Mouse (Mus musculus): Measurements from ENCODE around the gene Wnk4.

The Wnk4 gene

DNA sequence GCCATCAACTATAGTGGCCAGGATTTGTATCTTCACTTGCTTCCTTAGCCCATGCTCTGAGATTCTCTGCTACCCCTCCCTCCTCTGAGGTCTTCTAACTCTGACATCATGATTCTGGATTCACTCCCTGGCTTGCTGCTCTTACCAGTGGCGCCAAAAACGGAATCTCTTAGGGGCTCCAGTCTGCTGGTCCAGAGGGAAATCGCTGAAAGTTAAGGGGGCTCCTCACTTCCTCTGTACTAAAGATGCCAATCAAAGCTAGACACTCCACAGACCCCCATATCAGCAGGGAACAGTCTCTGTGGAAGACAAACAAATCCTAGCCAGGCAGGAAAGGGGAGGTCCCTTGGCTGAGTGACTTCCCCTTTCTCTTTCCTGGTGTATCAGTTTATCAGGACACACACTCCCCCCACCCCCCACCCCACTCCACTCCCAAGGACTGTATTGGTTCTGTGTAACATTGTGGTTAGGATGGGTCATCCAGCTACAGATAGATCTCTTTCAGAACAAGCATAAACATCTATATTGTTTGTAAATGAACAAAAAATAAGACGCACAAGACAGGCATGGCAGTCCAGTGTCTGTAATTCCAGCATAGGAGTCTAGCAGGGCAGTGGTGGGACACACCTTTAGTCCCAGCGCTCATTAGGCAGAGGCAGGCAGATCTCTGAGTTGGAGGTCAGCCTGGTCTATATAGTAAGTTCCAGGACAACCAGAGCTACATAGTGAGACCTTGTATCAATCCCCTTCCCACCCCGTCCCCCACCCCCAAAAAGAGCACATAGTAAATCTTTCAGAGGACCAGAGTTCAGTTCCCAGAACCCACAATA lies 28.1 kb upstream of the Wnk4 start:
- ChIA-PET CTCF (interaction anchor here in 3 of 4 experiments (0.6 to 1.1 kb wide), 6 partner anchors 11 to 258 kb away, joined by 3 to 4 read pairs (median 3); partner anchors contain the start of genes Becn1 (in 1 of the 3) and Plekhh3 (in 1 of the 3)), POLR2A (interaction anchor here in 3 of 4 experiments (0.6 to 3.2 kb wide), 16 partner anchors 13 to 1463 kb away, joined by 3 to 12 read pairs (median 5); partner anchors contain the start of genes Rpl27 (in 2 of the 3), Ramp2 (in 1 of the 3), Retreg3 (in 1 of the 3) and Tubg1 (in 1 of the 3))

DNA sequence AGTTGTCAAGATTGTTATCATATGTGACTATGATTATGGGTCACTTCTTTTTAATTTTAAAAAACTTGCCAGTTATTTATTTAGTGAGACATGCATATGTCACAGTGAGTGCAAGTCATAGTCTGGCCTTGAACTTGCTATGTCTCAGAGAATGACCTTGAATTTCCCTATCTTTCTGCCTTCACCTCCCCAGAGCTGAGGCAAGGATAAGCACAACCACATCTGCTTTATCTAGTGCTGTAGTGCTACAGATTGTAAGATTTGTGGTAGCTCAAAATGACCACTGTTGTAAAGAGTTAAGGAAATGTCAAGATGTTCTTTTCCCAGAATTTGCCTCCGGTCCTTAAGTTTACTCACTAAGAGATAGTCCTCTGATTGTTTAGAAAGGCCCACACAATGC lies 27.1 kb upstream of the Wnk4 start:
- CTCF ChIA-PET, result interaction anchor here in 2 of 4 experiments (0.8 to 1.3 kb wide), 5 partner anchors 12 to 57 kb away, joined by 3 to 6 read pairs (median 4); partner anchors contain the start of gene Ramp2 (in 1 of the 2)

DNA sequence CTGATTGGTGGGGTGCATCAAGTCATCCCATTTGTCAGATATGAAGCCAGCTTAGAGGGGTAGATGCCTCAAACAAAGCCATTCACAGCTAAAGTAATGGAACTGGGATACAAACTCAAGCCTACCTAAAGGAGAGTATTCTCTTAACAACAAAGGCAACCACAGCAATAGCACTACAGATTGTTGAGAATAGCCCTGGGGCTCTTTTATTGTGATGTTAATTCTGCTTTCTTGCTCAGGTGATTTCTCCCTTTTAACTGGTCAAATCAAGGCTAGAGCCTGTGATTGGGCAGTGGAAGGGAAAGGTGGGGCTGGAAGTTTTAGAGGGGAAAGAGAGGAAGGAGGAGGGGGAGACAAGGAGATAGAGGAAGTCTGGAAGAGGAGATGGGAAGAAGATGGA lies 26.2 kb upstream of the Wnk4 start:
- POLR2A ChIA-PET, result interaction anchor here in 3 of 4 experiments (0.5 to 1.4 kb wide), 10 partner anchors 9 to 579 kb away, joined by 3 to 7 read pairs (median 3); partner anchors contain the start of genes Ramp2 (in 3 of the 3) and Rpl27 (in 2 of the 3)
- CTCF ChIA-PET, result interaction anchor here in 3 of 4 experiments (0.6 to 1.3 kb wide), 7 partner anchors 11 to 820 kb away, joined by 3 to 6 read pairs (median 4); partner anchors contain the start of genes P3h4 (in 1 of the 3) and Ramp2 (in 1 of the 3)

More for the DNA sequence above, 27.1 kb upstream of the Wnk4 start:
- POLR2A ChIA-PET, result interaction anchor here in 3 of 4 experiments (0.6 to 1.3 kb wide), 5 partner anchors 10 to 929 kb away, joined by 3 to 7 read pairs (median 4); partner anchors contain the start of genes Ramp2 (in 1 of the 3) and Rpl27 (in 1 of the 3)

GRCm38 (mm10) chr11:101235429-101235828 lies 24.9 kb upstream of the Wnk4 start:
- ChIA-PET CTCF (interaction anchor here in 2 of 4 experiments (0.6 to 1.1 kb wide), 3 partner anchors 10 to 63 kb away, joined by 3 to 4 read pairs (median 3); no protein-coding TSS in a partner anchor), POLR2A (no interaction called here)

- CTCF ChIA-PET, result interaction anchor here (0.6 to 2.3 kb wide), 6 partner anchors 8 to 249 kb away, joined by 3 to 9 read pairs (median 4); partner anchors contain the start of gene Becn1 (in 2 of the 4)
- POLR2A ChIA-PET, result interaction anchor here in 2 of 4 experiments (0.9 to 1.1 kb wide), 3 partner anchors 9 to 205 kb away, joined by 3 to 6 read pairs (median 3); partner anchors contain the start of genes Ramp2 (in 1 of the 2) and Rpl27 (in 1 of the 2)
These were observed 23.6 kb upstream of the Wnk4 start for GRCm38 (mm10) chr11:101236782-101237181.

GRCm38 (mm10) chr11:101238071-101238647 lies 22.2 kb upstream of the Wnk4 start:
- ChIA-PET POLR2A (interaction anchor here in 2 of 4 experiments (0.7 to 1.0 kb wide), 2 partner anchors 10 to 15 kb away, joined by 3 to 8 read pairs; no protein-coding TSS in a partner anchor), CTCF (interaction anchor here in 1 of 4 experiments (2.3 kb wide), 1 partner anchor 64 kb away, joined by 9 read pairs; the partner anchor contains the start of gene Becn1)

GRCm38 (mm10) chr11:101245071-101245470 lies 15.3 kb upstream of the Wnk4 start:
- ChIA-PET POLR2A (interaction anchor here (0.6 to 3.1 kb wide), 17 partner anchors 9 to 331 kb away, joined by 3 to 15 read pairs (median 4); partner anchors contain the start of genes Becn1 (in 2 of the 4), Cntd1 (in 2 of the 4), Coa3 (in 2 of the 4) and Wnk4 (in 2 of the 4)), CTCF (interaction anchor here in 3 of 4 experiments (0.5 to 2.2 kb wide), 12 partner anchors 9 to 197 kb away, joined by 3 to 14 read pairs (median 4); partner anchors contain the start of genes Becn1 (in 1 of the 3) and Rpl27 (in 1 of the 3))

DNA sequence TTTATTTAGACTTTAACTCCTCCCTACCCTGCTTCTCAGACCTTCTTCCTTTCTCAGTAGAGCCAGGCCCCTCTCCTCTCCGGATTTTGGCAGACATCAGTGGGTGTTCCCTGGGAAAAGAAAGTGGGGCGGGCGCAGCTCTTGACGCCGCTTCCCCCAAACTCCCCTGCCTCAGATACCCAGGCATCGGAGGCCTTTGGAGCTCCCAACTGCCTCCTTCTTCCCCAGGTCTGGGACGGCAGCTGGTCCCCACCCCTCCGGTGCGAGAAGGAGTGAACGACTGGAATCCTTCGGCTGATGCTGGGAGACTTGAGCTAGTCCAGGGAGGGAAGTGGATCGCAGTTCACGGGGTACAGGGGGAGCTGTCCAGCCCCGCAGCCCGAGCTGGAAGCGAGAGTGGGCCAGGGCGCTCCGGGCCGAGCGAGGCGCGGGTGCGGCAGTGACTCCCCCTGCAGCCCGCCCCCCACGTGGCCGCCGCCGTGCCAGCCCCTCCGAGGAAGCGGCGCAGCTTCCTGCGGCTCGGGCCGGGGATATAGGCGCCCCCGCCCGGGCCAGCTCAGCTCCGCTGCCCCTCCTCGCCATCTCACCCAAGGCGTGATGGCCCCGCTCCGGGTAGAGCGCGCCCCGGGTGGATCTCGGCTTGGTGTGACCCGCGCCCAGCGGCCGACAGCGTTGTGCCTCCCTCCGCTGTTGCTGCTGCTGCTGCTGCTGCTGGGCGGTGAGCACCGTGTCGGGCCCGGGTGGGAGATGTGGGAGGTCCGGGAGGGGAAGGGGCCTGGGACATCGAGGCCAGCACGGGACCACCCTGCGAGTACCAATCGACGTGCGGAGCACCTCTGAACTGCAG lies 14.3 kb upstream of the Wnk4 start, which contains the start of gene Ramp2:
TSS of gene Ramp2 (plus strand) at position 174 of the 847 bp plus-strand sequence.
- POLR2A ChIA-PET, result interaction anchor here (0.6 to 3.1 kb wide), 30 partner anchors 10 to 219 kb away, joined by 3 to 15 read pairs (median 3); partner anchors contain the start of genes Rpl27 (in 3 of the 4), Cntd1 (in 2 of the 4), Coa3 (in 2 of the 4) and Ezh1 (in 2 of the 4)
- CTCF ChIA-PET, result interaction anchor here (0.5 to 2.2 kb wide), 21 partner anchors 13 to 773 kb away, joined by 3 to 14 read pairs (median 3); partner anchors contain the start of genes Becn1 (in 1 of the 4), Ezh1 (in 1 of the 4), Plekhh3 (in 1 of the 4) and Rpl27 (in 1 of the 4)

DNA sequence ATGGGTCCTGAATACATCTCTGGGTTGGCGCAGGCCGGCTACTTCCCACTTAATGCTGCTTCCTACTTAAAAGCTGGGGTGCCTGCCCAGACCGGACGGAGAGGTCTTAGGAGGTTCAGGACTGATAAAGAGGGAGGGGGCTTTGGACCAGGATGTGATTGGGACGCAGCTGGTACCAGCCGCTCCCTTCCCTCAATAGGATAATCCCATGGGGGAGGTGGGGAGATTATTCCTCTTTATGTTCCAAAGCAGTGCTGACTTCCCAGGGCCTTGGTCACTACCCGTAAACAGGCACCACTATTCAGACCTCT lies 13.7 kb upstream of the Wnk4 start:
- CTCF ChIA-PET, result interaction anchor here in 3 of 4 experiments (0.8 to 2.2 kb wide), 7 partner anchors 14 to 70 kb away, joined by 3 to 14 read pairs (median 5); partner anchors contain the start of genes Ezh1 (in 1 of the 3) and Wnk4 (in 1 of the 3)
- POLR2A ChIA-PET, result interaction anchor here in 3 of 4 experiments (0.6 to 3.1 kb wide), 14 partner anchors 12 to 238 kb away, joined by 3 to 15 read pairs (median 4); partner anchors contain the start of genes Wnk4 (in 2 of the 3), Becn1 (in 1 of the 3), Plekhh3 (in 1 of the 3) and Retreg3 (in 1 of the 3)

DNA sequence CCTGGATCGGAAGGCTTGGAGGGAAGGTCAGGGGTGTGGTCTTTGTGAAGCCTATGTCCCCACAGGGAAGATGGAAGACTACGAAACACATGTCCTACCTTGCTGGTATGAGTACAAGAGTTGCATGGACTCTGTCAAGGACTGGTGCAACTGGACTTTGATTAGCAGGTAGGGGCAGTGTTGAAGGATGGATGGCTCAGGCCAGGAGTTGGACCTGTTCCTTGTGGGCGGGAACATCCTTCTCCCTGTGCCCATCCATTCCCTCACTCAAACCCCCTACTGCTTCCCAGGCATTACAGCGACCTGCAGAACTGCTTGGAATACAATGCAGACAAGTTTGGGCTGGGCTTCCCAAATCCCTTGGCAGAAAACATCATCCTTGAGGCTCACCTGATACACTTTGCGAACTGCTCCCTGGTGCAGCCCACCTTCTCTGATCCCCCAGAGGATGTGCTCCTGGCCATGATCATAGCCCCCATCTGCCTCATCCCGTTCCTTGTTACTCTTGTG lies 12.8 kb upstream of the Wnk4 start:
- ChIA-PET POLR2A (interaction anchor here in 2 of 4 experiments (0.6 to 3.1 kb wide), 4 partner anchors 12 to 1269 kb away, joined by 3 to 15 read pairs (median 5); partner anchors contain the start of gene Wnk4 (in 1 of the 2)), CTCF (interaction anchor here in 3 of 4 experiments (0.6 to 1.4 kb wide), 7 partner anchors 12 to 116 kb away, joined by 3 to 13 read pairs (median 5); partner anchors contain the start of gene Wnk4 (in 1 of the 3))

DNA sequence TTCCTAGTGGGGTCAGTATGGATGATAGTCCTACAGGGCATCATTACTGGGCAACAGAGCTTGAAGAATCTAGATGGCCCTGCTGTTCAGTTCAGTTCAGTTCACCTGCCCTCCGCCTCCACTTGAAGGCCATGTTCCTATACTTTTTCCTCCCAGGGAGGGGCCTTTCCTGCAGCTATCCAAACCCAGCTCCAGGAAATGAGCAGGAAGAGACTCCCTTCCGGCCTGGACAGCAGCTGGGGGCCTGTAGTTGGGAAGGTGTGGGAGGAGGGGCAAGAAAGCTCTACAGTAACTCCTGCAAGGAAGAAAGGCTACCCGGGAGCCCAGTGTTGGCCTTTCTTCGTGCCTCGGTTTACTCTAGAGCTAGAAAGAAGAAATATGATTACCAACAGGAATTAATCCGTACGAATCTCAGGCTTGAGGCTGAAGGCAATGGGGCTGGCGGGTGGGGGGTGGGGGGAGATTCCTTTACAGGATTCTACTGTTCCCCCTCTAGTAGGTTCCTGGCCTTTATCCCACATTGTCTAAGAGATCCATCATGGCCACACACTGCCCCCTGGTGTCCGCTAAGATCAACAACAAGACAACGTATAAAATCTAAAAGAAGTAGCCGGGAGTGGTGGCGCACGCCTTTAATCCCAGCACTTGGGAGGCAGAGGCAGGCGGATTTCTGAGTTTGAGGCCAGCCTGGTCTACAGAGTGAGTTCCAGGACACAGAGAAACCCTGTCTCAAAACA lies 11.9 kb upstream of the Wnk4 start:
- CTCF ChIA-PET, result interaction anchor here (0.5 to 1.4 kb wide), 28 partner anchors 12 to 1083 kb away, joined by 3 to 13 read pairs (median 4); partner anchors contain the start of genes Ezh1 (in 1 of the 4), Naglu (in 1 of the 4), Plekhh3 (in 1 of the 4) and Wnk4 (in 1 of the 4)
- POLR2A ChIA-PET, result interaction anchor here in 3 of 4 experiments (0.6 to 1.1 kb wide), 12 partner anchors 11 to 1268 kb away, joined by 3 to 7 read pairs (median 3); partner anchors contain the start of genes Cntd1 (in 1 of the 3), Coa3 (in 1 of the 3), Ezh1 (in 1 of the 3) and Wnk4 (in 1 of the 3)

DNA sequence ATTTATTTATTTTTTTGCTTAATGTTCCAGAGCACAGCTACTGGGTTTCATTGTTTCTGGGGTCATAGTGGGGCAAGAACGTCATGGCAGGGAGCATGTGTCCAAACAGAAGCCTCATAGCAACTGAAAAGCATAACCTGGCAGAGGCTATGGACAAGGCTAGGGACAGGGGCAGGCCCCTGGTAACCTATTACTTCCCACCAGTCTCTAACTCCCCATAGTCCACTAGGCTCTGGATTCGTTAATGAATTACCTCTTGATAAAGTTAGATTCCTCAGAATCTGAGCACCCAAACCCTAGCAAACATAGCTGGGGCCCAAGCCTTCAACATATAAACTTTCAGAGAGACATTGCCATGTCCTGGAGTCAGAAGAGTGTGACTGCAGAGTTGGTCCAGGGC lies 9.3 kb upstream of the Wnk4 start:
- ChIA-PET POLR2A (interaction anchor here in 2 of 4 experiments (0.9 to 1.8 kb wide), 2 partner anchors 9 to 28 kb away, joined by 4 to 6 read pairs; partner anchors contain the start of genes Cntd1 (in 1 of the 2), Coa3 (in 1 of the 2) and Wnk4 (in 1 of the 2)), CTCF (interaction anchor here in 2 of 4 experiments (1.1 kb wide), 2 partner anchors 9 to 119 kb away, joined by 3 to 4 read pairs; no protein-coding TSS in a partner anchor)

DNA sequence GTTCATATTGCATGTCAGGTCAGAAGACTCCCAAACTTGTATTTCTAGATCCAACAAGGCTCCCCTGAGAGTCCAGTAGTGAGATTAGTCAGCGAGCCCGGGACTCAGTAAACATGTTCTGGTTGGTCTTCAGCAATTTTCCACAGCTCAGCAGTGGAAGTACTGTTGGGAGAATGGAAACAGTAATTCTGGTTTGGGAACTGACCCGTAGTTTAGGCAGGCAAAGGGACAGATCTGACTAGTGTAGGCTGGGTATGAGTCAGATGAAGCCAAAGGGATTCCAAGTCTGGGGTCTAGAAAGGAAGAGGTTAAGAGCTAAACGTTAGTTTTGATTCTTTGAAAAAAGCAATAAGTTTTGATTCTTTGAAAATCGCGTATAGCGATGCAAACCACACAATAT lies 7.4 kb upstream of the Wnk4 start:
- ChIA-PET POLR2A (interaction anchor here in 3 of 4 experiments (0.6 to 2.8 kb wide), 29 partner anchors 8 to 636 kb away, joined by 3 to 14 read pairs (median 4); partner anchors contain the start of genes Cntd1 (in 3 of the 3), Coa3 (in 3 of the 3), Becn1 (in 2 of the 3) and Rpl27 (in 2 of the 3)), CTCF (interaction anchor here (0.6 to 2.8 kb wide), 9 partner anchors 44 to 173 kb away, joined by 3 to 11 read pairs (median 3); partner anchors contain the start of gene Becn1 (in 3 of the 4))

DNA sequence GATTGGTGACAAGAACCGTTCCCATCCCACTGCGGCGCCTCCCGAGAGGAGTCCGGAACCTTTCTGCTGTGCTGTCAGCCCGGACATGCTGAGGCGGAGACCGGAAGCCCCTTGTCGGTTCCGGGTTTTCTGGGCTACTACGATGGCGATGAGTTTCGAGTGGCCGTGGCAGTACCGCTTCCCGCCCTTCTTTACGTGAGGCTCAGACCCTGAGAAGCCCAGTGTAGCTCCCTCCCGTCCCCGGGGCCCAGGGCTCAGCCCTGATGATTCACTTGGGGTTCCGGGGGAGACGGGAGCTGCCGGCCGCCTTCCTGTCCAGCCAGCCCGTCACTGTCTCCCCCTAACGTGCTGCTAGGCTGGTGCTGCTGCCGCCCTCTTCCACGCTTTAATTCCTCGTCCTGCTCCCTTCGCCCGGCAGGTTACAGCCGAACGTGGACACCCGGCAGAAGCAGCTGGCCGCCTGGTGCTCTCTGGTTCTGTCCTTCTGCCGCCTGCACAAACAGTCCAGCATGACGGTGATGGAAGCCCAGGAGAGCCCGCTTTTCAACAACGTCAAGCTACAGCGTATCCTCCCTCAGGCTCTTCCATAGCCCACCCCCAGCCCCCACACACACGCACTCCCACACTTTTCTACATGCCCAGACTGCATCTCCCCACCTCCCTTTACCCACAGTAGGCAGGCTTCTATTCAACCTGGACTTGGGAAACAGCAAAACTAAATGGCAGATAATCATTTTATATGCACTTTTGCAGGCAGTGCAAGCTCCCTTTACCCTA lies 6.6 kb upstream of the Wnk4 start, which contains the start of gene Vps25:
TSS of gene Vps25 (plus strand) at position 95 of the 777 bp plus-strand sequence.
- CTCF ChIA-PET, result interaction anchor here in 3 of 4 experiments (0.6 to 2.8 kb wide), 6 partner anchors 48 to 950 kb away, joined by 3 to 11 read pairs (median 4); partner anchors contain the start of gene Becn1 (in 2 of the 3)

More for the DNA sequence above, 6.6 kb upstream of the Wnk4 start, which contains the start of gene Vps25:
- POLR2A ChIA-PET, result interaction anchor here in 3 of 4 experiments (0.8 to 2.8 kb wide), 19 partner anchors 7 to 188 kb away, joined by 3 to 14 read pairs (median 5); partner anchors contain the start of genes Cntd1 (in 3 of the 3), Coa3 (in 3 of the 3), Becn1 (in 2 of the 3) and Plekhh3 (in 1 of the 3)
